Mouse (Mus musculus) C2C12 (cell line): ENCODE results near the gene Syvn1. TPM values are rescaled to one million over a fixed set of nuclear protein-coding genes. Genes with fewer than 3 reads are reported as not detected.

Experiments
- H3K27me3 ChIP-seq: one replicate; pipeline ENCODE4 v1.6.1; 2011; ENCODE audit not compliant: control insufficient read depth, insufficient read depth, insufficient read length
- H3K36me3 ChIP-seq: one replicate; pipeline ENCODE4 v1.6.1; 2011; ENCODE audit not compliant: control insufficient read depth, insufficient read depth
- H3K4me3 ChIP-seq: one replicate; pipeline ENCODE4 v1.5.1; 2011; ENCODE audit warnings: mild to moderate bottlenecking, control low read depth; ENCODE audit not compliant: poor library complexity, insufficient read depth, severe bottlenecking
- H3K79me2 ChIP-seq: one replicate; pipeline ENCODE4 v1.6.1; 2011; ENCODE audit not compliant: control insufficient read depth, insufficient read depth
- H3K79me3 ChIP-seq: one replicate; pipeline ENCODE4 v1.6.1; 2011; ENCODE audit warnings: low read depth, control low read depth
- H3ac ChIP-seq: one replicate; pipeline ENCODE3; 2011; ENCODE audit warnings: low read depth; ENCODE audit not compliant: control insufficient read depth, insufficient read length
- CEBPB ChIP-seq: IDR thresholded peaks from one replicate; pipeline ENCODE4 v1.6.1; 2011; ENCODE audit warnings: low read depth, mild to moderate bottlenecking, control low read depth, moderate library complexity
- CTCF ChIP-seq: IDR thresholded peaks from one replicate; pipeline ENCODE4 v1.5.1; 2011; ENCODE audit not compliant: control insufficient read depth, insufficient read depth, insufficient read length
- FOSL1 ChIP-seq: IDR thresholded peaks from one replicate; pipeline ENCODE4 v1.8.0; 2011; ENCODE audit warnings: mild to moderate bottlenecking, low read length; ENCODE audit not compliant: poor library complexity, insufficient read depth, severe bottlenecking
- MAX ChIP-seq: IDR thresholded peaks from one replicate; pipeline ENCODE4 v1.6.1; 2011; ENCODE audit warnings: mild to moderate bottlenecking, control low read depth
- MYOD1 ChIP-seq: IDR thresholded peaks from one replicate; pipeline ENCODE4 v1.6.1; 2011; ENCODE audit warnings: low read depth; ENCODE audit not compliant: control insufficient read depth, insufficient read length
- MYOG ChIP-seq: IDR thresholded peaks from one replicate; pipeline ENCODE4 v1.6.1; 2011; ENCODE audit not compliant: control insufficient read depth, insufficient read length; ENCODE audit errors: extremely low read depth
- USF1 ChIP-seq: IDR thresholded peaks from one replicate; pipeline ENCODE4 v1.6.1; 2011; ENCODE audit warnings: low read depth, mild to moderate bottlenecking, control low read depth, moderate library complexity
- polyA plus RNA-seq: library from polyadenylated mRNA; unstranded; fragments of >200 nt; fragmentation: generic; extraction: Trizol; gene quantifications from one replicate; pipeline ENCODE4 v1.2.1, GENCODE M21; 2012; ENCODE audit warnings: missing spikeins

The Syvn1 gene
- polyA plus RNA-seq, 1 experiment = 18.7 TPM

DNA sequence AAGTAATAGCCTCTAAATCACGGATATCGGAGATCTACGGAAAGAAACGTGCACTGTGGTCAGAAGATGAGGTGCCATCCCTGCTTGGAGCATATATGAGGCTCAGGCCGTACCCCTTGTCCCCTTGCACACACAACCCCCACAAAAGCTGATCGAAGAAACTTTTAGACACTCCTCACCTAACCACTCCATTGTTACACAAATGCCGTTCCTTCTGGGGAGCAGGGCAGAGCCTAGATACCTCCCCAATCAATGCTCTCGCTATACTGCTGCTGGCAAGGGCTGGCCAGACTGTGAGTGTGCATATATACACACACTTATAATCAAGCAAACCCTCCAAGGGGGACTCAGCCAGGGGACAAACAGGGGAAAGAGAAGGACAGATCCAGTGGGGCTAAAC is 37.2 kb upstream of the Syvn1 start:
- H3K27me3 ChIP-seq = no peaks in the 10 kb centered on the region
- H3ac ChIP-seq = no peak overlapping the region
- no peak for TF ChIP-seq CEBPB
- no peak for TF ChIP-seq MAX
- no peak for TF ChIP-seq CTCF
- no peak for TF ChIP-seq MYOD1
- TF ChIP-seq MYOG = no peak
- TF ChIP-seq FOSL1 = no peak
- TF ChIP-seq USF1 = no peak
- H3K79me2 ChIP-seq = peaks cover 10% of the 10 kb centered on the region
- peaks cover 5% of the 10 kb centered on the region for H3K36me3 ChIP-seq
- H3K4me3 ChIP-seq = no peak overlapping the region
- no peaks in the 10 kb centered on the region for H3K79me3 ChIP-seq

GRCm38 (mm10) chr19:6013691-6014090 is 32.7 kb upstream of the Syvn1 start:
- no peaks in the 10 kb centered on the region for H3K27me3 ChIP-seq
- no peaks in the 10 kb centered on the region for H3K36me3 ChIP-seq
- H3K79me3 ChIP-seq = no peaks in the 10 kb centered on the region
- TF ChIP-seq CEBPB (no peak), USF1 (no peak), MYOD1 (no peak), MYOG (no peak), MAX (no peak), CTCF (no peak), FOSL1 (no peak)
- H3K79me2 ChIP-seq = peaks cover 15% of the 10 kb centered on the region
- no peak overlapping the region for H3ac ChIP-seq
- H3K4me3 ChIP-seq = no peak overlapping the region

DNA sequence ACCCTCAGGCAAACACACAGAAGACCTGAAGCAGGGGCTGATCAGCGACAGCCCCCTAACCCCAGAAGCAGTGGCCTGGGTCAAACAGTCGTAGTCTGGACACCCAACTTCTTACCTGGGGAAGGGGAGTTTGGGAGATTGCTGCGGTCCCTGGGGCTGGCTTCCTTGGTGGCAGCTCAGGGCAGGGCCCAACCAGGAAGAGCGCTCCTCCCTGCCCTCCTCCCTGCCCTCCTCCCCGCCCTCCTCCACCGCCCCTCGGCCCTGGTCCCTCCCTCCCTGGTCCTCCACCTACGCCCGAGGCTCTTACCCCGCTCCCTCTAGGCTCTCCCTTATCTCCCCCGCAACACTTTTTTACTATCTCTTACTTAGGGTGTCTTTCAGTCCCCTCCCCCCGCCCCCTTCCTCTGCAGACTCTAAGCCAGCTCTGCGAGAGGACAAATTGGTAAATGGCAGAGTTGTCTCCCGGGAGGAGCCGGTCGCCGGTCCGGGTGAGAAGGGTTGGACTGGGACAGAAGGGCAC is 31.3 kb upstream of the Syvn1 start:
- Histone ChIP-seq H3ac (peak overlapping the region; percentile 71), H3K27me3 (no peaks in the 10 kb centered on the region), H3K4me3 (peak overlapping the region; percentile 42), H3K79me3 (no peaks in the 10 kb centered on the region), H3K36me3 (no peaks in the 10 kb centered on the region), H3K79me2 (peaks cover 15% of the 10 kb centered on the region)
- TF ChIP-seq CTCF = no peak
- TF ChIP-seq FOSL1 = no peak
- no peak for TF ChIP-seq MAX
- TF ChIP-seq CEBPB = no peak
- TF ChIP-seq MYOG = no peak
- TF ChIP-seq MYOD1 = no peak
- no peak for TF ChIP-seq USF1

GRCm38 (mm10) chr19:6015511-6016315 is 30.7 kb upstream of the Syvn1 start, which contains the start of gene Capn1:
Capn1 (minus strand) TSS chr19:6015897.
- H3K36me3 ChIP-seq = no peaks in the 10 kb centered on the region
- peaks cover 15% of the 10 kb centered on the region for H3K79me2 ChIP-seq
- peak within 1 kb of the TSS; percentile 42 for H3K4me3 ChIP-seq
- no peaks in the 10 kb centered on the region for H3K79me3 ChIP-seq
- H3ac ChIP-seq = peak within 1 kb of the TSS; percentile 71
- TF ChIP-seq USF1 = no peak
- TF ChIP-seq MAX = no peak
- TF ChIP-seq MYOD1 = peak; percentile 61
- no peaks in the 10 kb centered on the region for H3K27me3 ChIP-seq

DNA sequence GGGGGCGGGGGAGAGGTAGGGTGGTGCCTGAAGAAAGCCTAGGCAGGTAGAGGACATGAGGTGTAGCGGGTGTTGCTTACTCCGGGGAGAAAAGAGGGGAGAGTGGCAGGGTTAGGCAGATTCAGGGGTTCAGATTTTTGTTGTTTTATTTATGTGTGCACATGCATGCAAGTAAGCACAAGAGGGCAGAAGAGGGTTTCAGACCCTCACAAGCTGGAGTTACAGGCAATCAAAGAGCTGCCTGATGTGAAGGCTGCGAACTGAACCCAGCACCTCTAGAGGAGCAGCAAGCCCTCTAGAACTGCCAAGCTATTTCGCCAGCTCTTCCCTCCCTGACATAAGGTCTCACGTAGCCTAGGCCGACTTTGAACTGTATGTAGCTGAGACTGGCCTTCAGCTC is 29.8 kb upstream of the Syvn1 start:
- Histone ChIP-seq H3K79me3 (no peaks in the 10 kb centered on the region), H3K36me3 (no peaks in the 10 kb centered on the region), H3K79me2 (peaks cover 15% of the 10 kb centered on the region), H3K4me3 (no peak overlapping the region), H3ac (no peak overlapping the region), H3K27me3 (no peaks in the 10 kb centered on the region)
- TF ChIP-seq MYOD1 (no peak), CTCF (no peak), MAX (no peak), USF1 (no peak), MYOG (no peak), CEBPB (no peak), FOSL1 (no peak)
